Mouse (Mus musculus) kidney, adult 2 months (tissue): Measurements from ENCODE around the gene Rdh11. TPM values are rescaled to one million over a fixed set of nuclear protein-coding genes. Genes with fewer than 3 reads are reported as not detected.

ENCODE experiments used
- DNase-seq: peaks from one replicate; pipeline ENCODE4 v3.0.0; 2021
- H3K27ac ChIP-seq: fragments of 200-500 bp; 2 replicates; pipeline ENCODE4 v1.5.1; 2012; ENCODE audit warnings: low read depth, low read length, control low read depth, inconsistent platforms; ENCODE audit not compliant: insufficient read depth
- H3K27me3 ChIP-seq: fragments of 200-500 bp; replicated peaks from 2 replicates; pipeline ENCODE4 v1.6.1; 2012; ENCODE audit warnings: mild to moderate bottlenecking, moderate library complexity, low read length, inconsistent platforms; ENCODE audit not compliant: control insufficient read depth, insufficient read depth
- H3K36me3 ChIP-seq: fragments of 200-500 bp; 2 replicates; pipeline ENCODE4 v1.6.1; 2012; ENCODE audit warnings: mild to moderate bottlenecking, moderate library complexity, low read length, inconsistent platforms; ENCODE audit not compliant: control insufficient read depth, insufficient read depth
- H3K4me1 ChIP-seq: fragments of 200-500 bp; 2 replicates; pipeline ENCODE4 v1.6.1; 2011; ENCODE audit warnings: low read length; ENCODE audit not compliant: control insufficient read depth, insufficient read depth
- H3K4me3 ChIP-seq: fragments of 200-500 bp; 2 replicates; pipeline ENCODE4 v1.5.1; 2011; ENCODE audit warnings: mild to moderate bottlenecking, low read depth, low read length, control low read depth; ENCODE audit not compliant: insufficient read depth
- CTCF ChIP-seq: fragments of 200-500 bp; conservative IDR thresholded peaks from 2 replicates; pipeline ENCODE4 v1.5.1; 2011; ENCODE audit warnings: low read depth, mild to moderate bottlenecking, control low read depth, low read length, moderate library complexity, mixed read lengths; ENCODE audit not compliant: insufficient read depth, insufficient read length
- POLR2A ChIP-seq: fragments of 200-500 bp; IDR thresholded peaks from one replicate; pipeline ENCODE4 v1.6.1; 2011; ENCODE audit warnings: low read depth, low read length, control low read depth
- WGBS: fragments of 180-500 bp; shearing (Covaris S2); methylation state at CpG from one replicate; pipeline ENCODE4 v1.1.7; 2018; 5-methylcytosine and 5-hydroxymethylcytosine counted together
- polyA plus RNA-seq: library from polyadenylated mRNA; depleted of rRNA; stranded (reverse); fragments of >200 nt; gene quantifications from 2 replicates; pipeline ENCODE4 v1.2.3, GENCODE M21; 2012; rRNA removed

The Rdh11 gene
- polyA plus RNA-seq, 1 experiment: 13.0 TPM

- 6% methylated on average over 22 of the region's 22 CpGs for WGBS
- H3K36me3 ChIP-seq: no peaks in the 10 kb centered on the region
Observed at GRCm38 (mm10) chr12:79131178-79131675, 60.9 kb downstream of the Rdh11 start.

GRCm38 (mm10) chr12:79130299-79131177, 61.6 kb downstream of the Rdh11 start, which contains the start of gene Arg2:
Gene Arg2 (plus strand): TSS chr12:79130777.
- peak; percentile 87 for DNase-seq
- Histone ChIP-seq H3K27me3 (no peaks in the 10 kb centered on the region; the same call in 1 of the 2 replicates), H3K36me3 (no peaks in the 10 kb centered on the region), H3K27ac (no peak within 1 kb of the TSS), H3K4me1 (no peaks in the 10 kb centered on the region), H3K4me3 (peak within 1 kb of the TSS; percentile 47)
- TF ChIP-seq CTCF (no peak), POLR2A (peak; percentile 27)
- 1% methylated on average over 47 of the region's 47 CpGs for WGBS

More at GRCm38 (mm10) chr12:79131178-79131675, 60.9 kb downstream of the Rdh11 start:
- H3K4me1 ChIP-seq: no peaks in the 10 kb centered on the region
- H3K27me3 ChIP-seq: no peaks in the 10 kb centered on the region; the same call in 1 of the 2 replicates
- DNase-seq: no peak
- TF ChIP-seq CTCF (no peak), POLR2A (no peak)
- H3K27ac ChIP-seq: no peak overlapping the region
- H3K4me3 ChIP-seq: peak overlapping the region; percentile 47

Other genes with a start within 250 kb of the Rdh11 start
- 5.3 and 7.4 TPM in 2 replicates for gene Tmem229b, start 184.7 kb downstream of the Rdh11 start, polyA plus RNA-seq
- gene Plekhh1, start 163.1 kb downstream of the Rdh11 start, polyA plus RNA-seq: 9.3 and 10.8 TPM in 2 replicates
- gene Pigh, start 102.6 kb downstream of the Rdh11 start, polyA plus RNA-seq: 12.4 and 17.1 TPM in 2 replicates
- gene Arg2, start 61.5 kb downstream of the Rdh11 start, polyA plus RNA-seq: 19.2 and 26.3 TPM in 2 replicates
- gene Vti1b, start 19.6 kb downstream of the Rdh11 start, polyA plus RNA-seq: 49.4 and 50.7 TPM in 2 replicates
- gene Rdh12, start 16.6 kb upstream of the Rdh11 start, polyA plus RNA-seq: 0.78 and 0.84 TPM in 2 replicates
- 20.6 and 21.3 TPM in 2 replicates for gene Zfyve26, start 104.0 kb upstream of the Rdh11 start, polyA plus RNA-seq
- 0.14 TPM in 2 replicates for gene Rad51b, start 105.0 kb upstream of the Rdh11 start, polyA plus RNA-seq